Mouse (Mus musculus) thymus, postnatal 25 days (tissue): ENCODE measurements around the gene Ntf3.

Experiments
- DNase-seq: peaks from one replicate; pipeline ENCODE4 v3.0.0; 2022

Gene Ntf3

GRCm38 (mm10) chr6:126102007-126102406 is 64.7 kb downstream of the Ntf3 start:
- no peak for DNase-seq

- DNase-seq: no peak
Measured at GRCm38 (mm10) chr6:126100579-126100978, 66.1 kb downstream of the Ntf3 start.

- DNase-seq: no peak
Measured at GRCm38 (mm10) chr6:126097471-126097870, 69.2 kb downstream of the Ntf3 start.

- DNase-seq: no peak
Measured at GRCm38 (mm10) chr6:126096085-126096484, 70.6 kb downstream of the Ntf3 start.

- no peak for DNase-seq
Measured at GRCm38 (mm10) chr6:126095041-126095440, 71.7 kb downstream of the Ntf3 start.

- no peak for DNase-seq
Measured at GRCm38 (mm10) chr6:126092026-126092425, 74.7 kb downstream of the Ntf3 start.

- no peak for DNase-seq
Measured at GRCm38 (mm10) chr6:126090063-126090462, 76.6 kb downstream of the Ntf3 start.

- no peak for DNase-seq
Measured at GRCm38 (mm10) chr6:126088489-126089265, 78.0 kb downstream of the Ntf3 start.

- no peak for DNase-seq
Measured at GRCm38 (mm10) chr6:126086321-126086950, 80.3 kb downstream of the Ntf3 start.

- no peak for DNase-seq
Measured at GRCm38 (mm10) chr6:126080531-126080930, 86.2 kb downstream of the Ntf3 start.

- DNase-seq: no peak
Measured at GRCm38 (mm10) chr6:126057706-126058105, 109.0 kb downstream of the Ntf3 start.

GRCm38 (mm10) chr6:126053136-126053535 is 113.6 kb downstream of the Ntf3 start:
- no peak for DNase-seq
